Mouse (Mus musculus) heart, postnatal 0 days (tissue): ENCODE results near the gene Hdac7. TPM values are rescaled to one million over a fixed set of nuclear protein-coding genes. Genes with fewer than 3 reads are reported as not detected.

ENCODE experiments used
- ATAC-seq: fragments of 200-750 bp; cut with Nextera tagmentation; 2 replicates; pipeline ENCODE4 v1.8.0; 2017; ENCODE audit warnings: low read depth, moderate number of reproducible peaks, moderate library complexity; ENCODE audit not compliant: insufficient read depth
- DNase-seq: peaks from one replicate; pipeline ENCODE4 v3.0.0-alpha.2; 2016; ENCODE audit warnings: low spot score
- H3K27ac ChIP-seq: fragments of 300-500 bp; sonication (generic); 2 replicates; pipeline ENCODE4 v1.5.1; 2014; ENCODE audit warnings: low read depth, mild to moderate bottlenecking
- H3K27me3 ChIP-seq: fragments of 300-500 bp; sonication (generic); 2 replicates; pipeline ENCODE4 v1.6.1; 2014; ENCODE audit warnings: low read length, mixed read lengths; ENCODE audit not compliant: control insufficient read depth, insufficient read depth
- H3K36me3 ChIP-seq: fragments of 300-500 bp; sonication (generic); replicated peaks from 2 replicates; pipeline ENCODE4 v1.6.1; 2014; ENCODE audit warnings: low read length, mixed read lengths; ENCODE audit not compliant: control insufficient read depth, insufficient read depth
- H3K4me1 ChIP-seq: fragments of 300-500 bp; sonication (generic); 2 replicates; pipeline ENCODE4 v1.6.1; 2014; ENCODE audit warnings: antibody characterized with exemption; ENCODE audit not compliant: control insufficient read depth, insufficient read depth
- H3K4me2 ChIP-seq: fragments of 300-500 bp; sonication (generic); 2 replicates; pipeline ENCODE4 v1.6.1; 2014; ENCODE audit warnings: low read depth, mild to moderate bottlenecking, low read length, moderate library complexity
- H3K4me3 ChIP-seq: fragments of 300-500 bp; sonication (generic); 2 replicates; pipeline ENCODE4 v1.5.1; 2014; ENCODE audit warnings: low read depth, low read length
- H3K9ac ChIP-seq: fragments of 300-500 bp; sonication (generic); replicated peaks from 2 replicates; pipeline ENCODE4 v1.6.1; 2014; ENCODE audit warnings: low read depth, low read length, mixed read lengths
- H3K9me3 ChIP-seq: fragments of 300-500 bp; sonication (generic); replicated peaks from 2 replicates; pipeline ENCODE4 v1.6.1; 2016; ENCODE audit warnings: low read length; ENCODE audit not compliant: control insufficient read depth
- CTCF ChIP-seq: IDR thresholded peaks from 2 replicates; pipeline ENCODE4 v1.5.1; 2016; ENCODE audit warnings: antibody characterized with exemption, control low read depth, low read depth
- EP300 ChIP-seq: IDR thresholded peaks from 2 replicates; pipeline ENCODE4 v1.6.1; 2016; ENCODE audit warnings: antibody characterized with exemption, low read depth
- WGBS: fragments of 180-500 bp; shearing (Covaris S2); extraction: QIAGEN DNeasy Blood & Tissue Kit; methylation state at CpG from one replicate; pipeline ENCODE4 v1.1.7; 2014; 5-methylcytosine and 5-hydroxymethylcytosine counted together
- polyA plus RNA-seq: library from polyadenylated mRNA; unstranded; fragments of >200 nt; fragmentation: Nextera tagmentation; extraction: Ambion mirVana; gene quantifications from 2 replicates; pipeline ENCODE4 v1.2.1, GENCODE M21; 2015
- total RNA-seq: library from RNA; depleted of rRNA; stranded (reverse); fragments of >200 nt; gene quantifications from 2 replicates; pipeline ENCODE4 v1.2.3, GENCODE M21; 2014; ENCODE audit warnings: low replicate concordance

Gene Hdac7
- total and polyA plus RNA-seq, 2 experiments from 2014 or later: 15.6 to 34.4 TPM

- WGBS: 90% methylated on average over 18 of the region's 18 CpGs
- Histone ChIP-seq H3K9ac (no peak overlapping the region), H3K36me3 (peaks cover 75% of the 10 kb centered on the region), H3K4me1 (no peaks in the 10 kb centered on the region), H3K4me2 (no peak overlapping the region), H3K4me3 (no peak overlapping the region), H3K27ac (no peak overlapping the region), H3K27me3 (no peaks in the 10 kb centered on the region), H3K9me3 (no peaks in the 10 kb centered on the region)
- TF ChIP-seq CTCF (no peak), EP300 (no peak)
- no peak for DNase-seq
- no peak for ATAC-seq
Measured at GRCm38 (mm10) chr15:97793386-97794153, 50.7 kb downstream of the Hdac7 start.

GRCm38 (mm10) chr15:97791126-97791700, 53.1 kb downstream of the Hdac7 start:
- Histone ChIP-seq H3K4me1 (peaks cover 6% of the 10 kb centered on the region; the same call in 1 of the 2 replicates), H3K9ac (no peak overlapping the region), H3K4me3 (no peak overlapping the region), H3K27ac (no peak overlapping the region), H3K9me3 (no peaks in the 10 kb centered on the region), H3K4me2 (no peak overlapping the region), H3K36me3 (peaks cover 52% of the 10 kb centered on the region), H3K27me3 (no peaks in the 10 kb centered on the region)
- DNase-seq (no peak), ATAC-seq (no peak)
- no peak for TF ChIP-seq EP300
- no peak for TF ChIP-seq CTCF
- WGBS: 81% methylated on average over 11 of the region's 11 CpGs

- WGBS: 57% methylated on average over 20 of the region's 20 CpGs
- TF ChIP-seq EP300: no peak
- peak; percentile 63 for TF ChIP-seq CTCF
- Histone ChIP-seq H3K4me2 (no peak overlapping the region), H3K9ac (no peak overlapping the region), H3K36me3 (peaks cover 39% of the 10 kb centered on the region), H3K9me3 (no peaks in the 10 kb centered on the region), H3K4me3 (no peak overlapping the region), H3K27me3 (no peaks in the 10 kb centered on the region), H3K4me1 (peaks cover 13% of the 10 kb centered on the region), H3K27ac (no peak overlapping the region)
- DNase-seq (no peak), ATAC-seq (no peak)
Measured at GRCm38 (mm10) chr15:97789761-97790505, 54.4 kb downstream of the Hdac7 start.

- TF ChIP-seq EP300 (no peak), CTCF (no peak)
- DNase-seq: no peak
- Histone ChIP-seq H3K27ac (no peak overlapping the region), H3K9ac (no peak overlapping the region), H3K4me1 (peaks cover 16% of the 10 kb centered on the region), H3K4me3 (no peak overlapping the region), H3K27me3 (no peaks in the 10 kb centered on the region), H3K9me3 (no peaks in the 10 kb centered on the region), H3K4me2 (no peak overlapping the region), H3K36me3 (peaks cover 28% of the 10 kb centered on the region)
- 51% methylated on average over 6 of the region's 6 CpGs for WGBS
- ATAC-seq: no peak
Measured at GRCm38 (mm10) chr15:97788821-97789220, 55.5 kb downstream of the Hdac7 start.

GRCm38 (mm10) chr15:97787799-97788667, 56.3 kb downstream of the Hdac7 start:
- Histone ChIP-seq H3K4me2 (no peak overlapping the region), H3K9me3 (no peaks in the 10 kb centered on the region), H3K4me3 (no peak overlapping the region), H3K36me3 (peaks cover 20% of the 10 kb centered on the region), H3K9ac (no peak overlapping the region), H3K27me3 (no peaks in the 10 kb centered on the region), H3K27ac (peak overlapping the region; percentile 32; the same call in 1 of the 2 replicates), H3K4me1 (peaks cover 16% of the 10 kb centered on the region)
- no peak for DNase-seq
- TF ChIP-seq CTCF: no peak
- no peak for TF ChIP-seq EP300
- ATAC-seq: no peak
- 65% methylated on average over 19 of the region's 19 CpGs for WGBS
